Mouse (Mus musculus) kidney, embryonic 16.5 days (tissue): ENCODE data around the gene Vldlr. TPM values are rescaled to one million over a fixed set of nuclear protein-coding genes. Genes with fewer than 3 reads are reported as not detected.

Experiments
- ATAC-seq: fragments of 200-750 bp; cut with Nextera tagmentation; 2 replicates; pipeline ENCODE4 v1.8.0; 2017; ENCODE audit warnings: moderate TSS enrichment; ENCODE audit not compliant: low FRiP score, low TSS enrichment
- H3K27ac ChIP-seq: fragments of 300-500 bp; sonication (generic); 2 replicates; pipeline ENCODE4 v1.5.1; 2014; ENCODE audit warnings: low read length
- H3K27me3 ChIP-seq: fragments of 300-500 bp; sonication (generic); 2 replicates; pipeline ENCODE4 v1.6.1; 2014; ENCODE audit warnings: low read length, control low read depth, mixed read lengths; ENCODE audit not compliant: insufficient read depth
- H3K36me3 ChIP-seq: fragments of 300-500 bp; sonication (generic); 2 replicates; pipeline ENCODE4 v1.6.1; 2014; ENCODE audit warnings: low read length, control low read depth, mixed read lengths; ENCODE audit not compliant: insufficient read depth
- H3K4me1 ChIP-seq: fragments of 300-500 bp; sonication (generic); 2 replicates; pipeline ENCODE4 v1.6.1; 2014; ENCODE audit warnings: low read length, control low read depth, mixed read lengths; ENCODE audit not compliant: insufficient read depth
- H3K4me2 ChIP-seq: fragments of 300-500 bp; sonication (generic); replicated peaks from 2 replicates; pipeline ENCODE4 v1.6.1; 2014; ENCODE audit warnings: low read depth, low read length
- H3K4me3 ChIP-seq: fragments of 300-500 bp; sonication (generic); 2 replicates; pipeline ENCODE4 v1.5.1; 2014; ENCODE audit warnings: mild to moderate bottlenecking, low read length
- H3K9ac ChIP-seq: fragments of 300-500 bp; sonication (generic); replicated peaks from 2 replicates; pipeline ENCODE4 v1.6.1; 2014; ENCODE audit warnings: low read length
- H3K9me3 ChIP-seq: fragments of 300-500 bp; sonication (generic); 2 replicates; pipeline ENCODE4 v1.6.1; 2016; ENCODE audit warnings: low read length, control low read depth
- WGBS: fragments of 180-500 bp; shearing (Covaris S2); extraction: QIAGEN DNeasy Blood & Tissue Kit; methylation state at CpG from one replicate; pipeline ENCODE4 v1.1.7; 2014; 5-methylcytosine and 5-hydroxymethylcytosine counted together
- polyA plus RNA-seq: library from polyadenylated mRNA; unstranded; fragments of >200 nt; fragmentation: Nextera tagmentation; extraction: Ambion mirVana; gene quantifications from 2 replicates; pipeline ENCODE4 v1.2.1, GENCODE M21; 2015

Gene Vldlr
- polyA plus RNA-seq, 1 experiment from 2014 or later, result 40.0 TPM

DNA sequence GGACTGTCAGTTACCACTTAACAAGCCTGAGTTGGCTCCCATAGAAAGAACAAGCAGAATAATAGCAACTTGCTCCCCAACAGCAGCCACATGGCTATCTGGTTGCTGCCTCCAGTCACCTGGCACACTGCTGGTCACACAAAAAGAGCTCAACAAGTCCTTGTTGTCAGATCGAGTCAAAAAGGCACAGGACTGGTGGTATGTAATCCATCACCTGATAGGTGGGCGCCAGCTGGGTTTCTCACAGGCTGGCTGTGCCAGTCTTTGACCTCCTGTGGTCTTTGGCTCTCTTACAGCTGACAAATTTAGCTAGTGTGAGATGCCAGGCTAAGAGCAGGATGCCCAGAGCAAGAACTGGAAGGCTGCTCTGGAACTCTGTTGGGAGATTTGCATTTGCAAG, 5.3 kb upstream of the Vldlr start:
- H3K36me3 ChIP-seq, result no peaks in the 10 kb centered on the region
- H3K27me3 ChIP-seq, result peaks cover 3% of the 10 kb centered on the region; the same call in 1 of the 2 replicates
- H3K9ac ChIP-seq, result no peak overlapping the region
- H3K4me2 ChIP-seq, result no peak overlapping the region
- no peak overlapping the region for H3K4me3 ChIP-seq
- ATAC-seq, result no peak
- no peak overlapping the region for H3K27ac ChIP-seq
- no peaks in the 10 kb centered on the region; the same call in 1 of the 2 replicates for H3K4me1 ChIP-seq
- no peaks in the 10 kb centered on the region for H3K9me3 ChIP-seq
- 76% methylated on average over 2 of the region's 2 CpGs for WGBS

DNA sequence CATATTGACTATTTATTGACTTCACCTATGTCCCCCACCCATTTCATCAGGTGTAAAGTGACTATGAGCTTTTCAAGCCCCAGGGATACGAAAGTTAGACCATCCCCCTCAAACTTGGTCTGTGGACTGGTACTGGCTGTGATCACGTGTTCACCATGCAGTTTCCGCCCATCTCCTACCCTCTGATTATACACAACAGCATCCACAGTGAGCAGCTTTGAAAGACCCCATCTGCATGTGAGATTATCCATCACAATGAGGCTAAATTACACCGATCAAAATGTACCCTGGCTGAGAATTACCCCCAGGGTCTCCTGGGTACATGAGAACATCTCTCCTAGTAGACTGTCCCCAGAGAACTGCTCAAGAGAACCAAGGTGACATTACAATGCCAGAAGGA, 688 bp upstream of the Vldlr start:
- peaks cover 3% of the 10 kb centered on the region; the same call in 1 of the 2 replicates for H3K27me3 ChIP-seq
- ATAC-seq, result no peak
- H3K9ac ChIP-seq, result no peak overlapping the region
- no peak overlapping the region for H3K27ac ChIP-seq
- 77% methylated on average over 4 of the region's 4 CpGs for WGBS
- H3K4me3 ChIP-seq, result no peak overlapping the region
- no peak overlapping the region for H3K4me2 ChIP-seq
- H3K9me3 ChIP-seq, result no peaks in the 10 kb centered on the region
- peaks cover 13% of the 10 kb centered on the region; the same call in 1 of the 2 replicates for H3K4me1 ChIP-seq
- H3K36me3 ChIP-seq, result no peaks in the 10 kb centered on the region

DNA sequence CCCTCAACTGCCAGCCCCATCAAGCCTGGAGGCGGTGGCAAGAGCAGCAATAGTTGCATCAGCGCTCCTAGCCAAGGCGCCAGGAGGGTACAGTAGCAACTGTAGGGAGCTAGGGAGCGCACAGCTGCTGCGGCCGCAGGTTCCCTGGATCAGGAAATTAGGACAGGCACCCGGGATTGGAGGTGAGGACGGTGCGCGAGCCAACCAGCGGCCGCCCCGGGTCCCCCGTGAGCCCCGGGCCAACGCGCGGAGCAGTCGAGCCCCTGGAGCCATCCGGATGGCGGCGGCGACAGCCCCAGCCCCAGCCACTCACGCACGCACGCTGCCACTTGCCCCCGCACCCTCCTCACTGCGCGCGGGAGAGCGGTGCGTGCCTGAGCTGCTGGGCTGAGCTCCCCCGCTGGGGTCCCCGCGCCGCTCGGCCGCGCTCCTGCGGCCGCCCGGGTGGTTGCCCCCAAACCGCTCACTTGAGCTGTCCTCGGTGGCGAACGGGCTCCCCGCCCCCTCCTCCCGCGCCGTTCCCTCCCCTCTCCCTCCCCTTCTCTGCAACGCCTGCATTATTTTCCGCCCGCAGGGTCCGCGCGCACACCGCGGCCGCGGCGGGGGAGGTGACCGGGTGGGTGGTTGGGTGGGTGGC, 601 bp downstream of the Vldlr start:
- Histone ChIP-seq H3K27me3 (peaks cover 3% of the 10 kb centered on the region; the same call in 1 of the 2 replicates), H3K4me3 (peak overlapping the region; percentile 74), H3K4me2 (peak overlapping the region; percentile 89), H3K9ac (peak overlapping the region; percentile 83), H3K9me3 (no peaks in the 10 kb centered on the region), H3K4me1 (peaks cover 17% of the 10 kb centered on the region; the same call in 1 of the 2 replicates), H3K27ac (peak overlapping the region; percentile 89), H3K36me3 (no peaks in the 10 kb centered on the region)
- 0% methylated on average over 58 of the region's 62 CpGs for WGBS
- peak; percentile 76 for ATAC-seq

DNA sequence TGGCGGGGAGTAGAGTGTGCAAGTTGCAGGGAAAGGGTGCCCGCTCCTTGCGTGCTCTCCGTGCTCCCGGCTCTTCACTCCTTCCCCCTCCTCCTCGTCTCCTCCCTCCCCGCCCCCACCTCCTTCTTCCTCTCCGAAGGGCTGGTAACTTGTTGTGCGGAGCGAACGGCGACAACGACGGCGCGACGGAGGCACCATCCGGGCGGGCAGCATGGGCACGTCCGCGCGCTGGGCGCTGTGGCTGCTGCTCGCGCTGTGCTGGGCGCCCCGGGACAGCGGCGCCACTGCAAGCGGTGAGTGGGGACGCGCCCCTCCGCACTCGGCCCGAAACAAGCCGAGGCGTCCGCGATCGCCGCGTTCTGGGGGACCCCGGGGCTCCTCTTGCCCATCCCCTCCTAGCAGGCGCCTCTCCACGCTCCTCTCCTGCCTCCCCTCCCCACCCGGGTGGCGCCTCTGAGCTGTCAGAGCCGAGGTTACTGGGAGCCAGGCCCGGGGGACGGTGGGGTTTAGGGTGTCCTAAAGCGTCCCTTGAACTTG, 1.2 kb downstream of the Vldlr start:
- H3K27me3 ChIP-seq, result peaks cover 3% of the 10 kb centered on the region; the same call in 1 of the 2 replicates
- peak overlapping the region; percentile 74 for H3K4me3 ChIP-seq
- H3K27ac ChIP-seq, result peak overlapping the region; percentile 89
- peaks cover 21% of the 10 kb centered on the region; the same call in 1 of the 2 replicates for H3K4me1 ChIP-seq
- peak; percentile 53 for ATAC-seq
- H3K36me3 ChIP-seq, result no peaks in the 10 kb centered on the region
- H3K9me3 ChIP-seq, result no peaks in the 10 kb centered on the region
- peak overlapping the region; percentile 83 for H3K9ac ChIP-seq
- peak overlapping the region; percentile 89 for H3K4me2 ChIP-seq
- 0% methylated on average over 52 of the region's 52 CpGs for WGBS

DNA sequence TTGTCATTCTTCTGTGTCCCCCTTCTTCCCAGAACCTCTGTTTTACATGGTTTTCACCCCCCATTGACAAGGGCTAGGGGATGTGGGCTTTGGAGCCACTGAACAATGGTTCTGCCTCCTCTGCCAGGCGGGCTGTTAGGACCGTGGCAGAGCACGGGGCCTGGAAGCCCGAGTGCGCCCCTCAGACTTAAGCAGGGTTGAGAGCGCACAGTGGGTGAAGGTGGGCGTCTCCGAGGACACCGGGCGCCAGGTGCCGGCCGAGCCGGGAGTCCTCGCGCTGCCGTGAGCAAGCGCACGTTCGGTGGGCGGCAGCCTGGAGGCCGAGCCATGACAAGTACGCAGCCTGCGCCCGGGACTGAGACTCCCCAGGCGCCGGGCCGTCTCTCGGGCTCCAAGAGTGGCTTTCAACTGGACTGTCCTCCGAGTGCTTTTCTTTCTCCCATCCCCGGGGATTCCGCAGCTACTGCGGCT, 1.7 kb downstream of the Vldlr start:
- Histone ChIP-seq H3K36me3 (no peaks in the 10 kb centered on the region), H3K4me1 (peaks cover 26% of the 10 kb centered on the region), H3K9me3 (no peaks in the 10 kb centered on the region), H3K4me3 (peak overlapping the region; percentile 74), H3K9ac (peak overlapping the region; percentile 83), H3K27me3 (peaks cover 3% of the 10 kb centered on the region; the same call in 1 of the 2 replicates), H3K4me2 (peak overlapping the region; percentile 89), H3K27ac (peak overlapping the region; percentile 89)
- WGBS, result under 1% methylated on average over 32 of the region's 32 CpGs
- ATAC-seq, result peak; percentile 14

DNA sequence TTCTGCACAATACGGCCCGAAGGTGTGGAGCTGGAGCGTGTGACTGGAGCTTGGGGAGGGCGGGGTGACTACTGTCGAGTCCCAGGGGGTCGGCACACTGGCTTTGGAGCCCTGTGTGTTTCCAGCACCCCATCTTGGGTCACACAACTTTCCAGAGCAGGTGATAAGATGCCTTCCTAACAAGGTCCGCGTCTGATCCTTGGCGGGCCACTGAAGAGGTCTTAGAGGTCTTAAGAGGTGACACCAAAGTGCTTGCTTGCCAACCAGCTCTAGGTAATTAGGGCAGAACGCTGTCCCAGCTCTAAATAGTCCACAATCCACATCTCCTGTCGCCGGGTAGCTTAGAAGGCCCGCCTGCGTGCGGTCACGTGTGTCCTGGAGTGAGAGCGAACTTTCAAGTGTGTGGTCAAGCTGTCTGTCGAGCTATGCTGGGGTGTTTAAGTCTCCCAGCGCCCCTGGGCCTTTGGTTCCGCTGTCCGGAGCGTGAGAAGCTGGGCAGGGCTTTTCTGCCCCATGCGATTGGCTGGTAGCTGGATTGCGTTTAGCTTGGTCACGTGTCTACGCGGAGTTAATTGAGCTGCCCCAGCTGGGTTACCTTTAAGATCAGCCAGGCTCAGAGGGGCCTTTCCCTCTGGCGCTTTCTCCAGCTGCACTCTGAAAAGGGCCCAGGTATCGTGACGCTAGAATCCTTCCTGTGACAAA, 2.4 kb downstream of the Vldlr start:
- Histone ChIP-seq H3K27me3 (peaks cover 3% of the 10 kb centered on the region; the same call in 1 of the 2 replicates), H3K9me3 (no peaks in the 10 kb centered on the region), H3K4me2 (peak overlapping the region; percentile 89), H3K36me3 (no peaks in the 10 kb centered on the region), H3K27ac (peak overlapping the region; percentile 89), H3K9ac (peak overlapping the region; percentile 83), H3K4me1 (peaks cover 31% of the 10 kb centered on the region), H3K4me3 (peak overlapping the region; percentile 74)
- ATAC-seq, result peak; percentile 83
- WGBS, result under 1% methylated on average over 30 of the region's 30 CpGs

DNA sequence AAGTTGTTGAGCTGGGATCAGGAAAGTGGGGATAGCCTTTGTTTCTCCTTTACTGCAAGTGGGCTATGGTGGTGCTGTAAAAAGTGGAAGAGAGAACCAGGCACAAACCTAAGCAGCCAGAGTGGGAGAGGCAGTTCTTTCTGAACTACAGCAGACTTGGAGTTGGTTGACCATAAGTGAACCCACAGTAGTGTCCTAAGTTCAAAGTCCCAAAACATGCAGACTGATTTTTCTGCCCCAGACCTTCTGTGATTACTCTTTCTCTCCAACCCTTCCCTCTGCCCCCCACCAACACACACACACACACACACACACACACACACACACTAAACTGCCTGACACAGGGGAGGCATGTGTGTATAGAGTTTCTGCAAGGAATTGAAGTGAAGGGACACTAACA, 3.3 kb downstream of the Vldlr start:
- ATAC-seq, result no peak
- peak overlapping the region; percentile 89 for H3K27ac ChIP-seq
- peak overlapping the region; percentile 32; the same call in 1 of the 2 replicates for H3K9ac ChIP-seq
- H3K9me3 ChIP-seq, result no peaks in the 10 kb centered on the region
- H3K4me2 ChIP-seq, result peak overlapping the region; percentile 89
- H3K4me3 ChIP-seq, result peak overlapping the region; percentile 74
- H3K36me3 ChIP-seq, result no peaks in the 10 kb centered on the region
- H3K27me3 ChIP-seq, result peaks cover 3% of the 10 kb centered on the region; the same call in 1 of the 2 replicates
- peaks cover 31% of the 10 kb centered on the region for H3K4me1 ChIP-seq

DNA sequence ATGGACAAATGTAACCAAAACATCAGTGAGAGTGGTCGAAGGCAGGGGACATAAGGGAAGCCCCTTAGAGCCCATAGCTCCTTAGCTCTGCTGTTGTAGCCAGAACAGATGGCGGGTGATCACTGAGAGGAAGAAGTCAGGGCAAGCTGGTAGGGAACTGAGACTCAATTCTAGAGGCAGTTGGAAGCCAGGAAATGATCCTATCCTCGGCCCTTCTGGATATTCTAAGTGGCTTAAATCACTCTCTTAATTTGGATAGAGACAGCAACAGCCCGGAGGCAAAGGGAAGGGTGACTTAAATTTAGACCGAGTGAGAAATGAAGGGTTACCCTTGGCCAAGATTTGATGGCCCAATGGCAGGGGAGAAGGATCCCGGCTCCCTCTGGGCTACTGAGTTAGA, 6.8 kb downstream of the Vldlr start:
- Histone ChIP-seq H3K4me2 (no peak overlapping the region), H3K27me3 (no peaks in the 10 kb centered on the region), H3K9ac (no peak overlapping the region), H3K4me1 (peaks cover 27% of the 10 kb centered on the region), H3K4me3 (no peak overlapping the region), H3K27ac (no peak overlapping the region; the same call in 1 of the 2 replicates), H3K9me3 (no peaks in the 10 kb centered on the region), H3K36me3 (no peaks in the 10 kb centered on the region)
- 72% methylated on average over 6 of the region's 6 CpGs for WGBS
- no peak for ATAC-seq

DNA sequence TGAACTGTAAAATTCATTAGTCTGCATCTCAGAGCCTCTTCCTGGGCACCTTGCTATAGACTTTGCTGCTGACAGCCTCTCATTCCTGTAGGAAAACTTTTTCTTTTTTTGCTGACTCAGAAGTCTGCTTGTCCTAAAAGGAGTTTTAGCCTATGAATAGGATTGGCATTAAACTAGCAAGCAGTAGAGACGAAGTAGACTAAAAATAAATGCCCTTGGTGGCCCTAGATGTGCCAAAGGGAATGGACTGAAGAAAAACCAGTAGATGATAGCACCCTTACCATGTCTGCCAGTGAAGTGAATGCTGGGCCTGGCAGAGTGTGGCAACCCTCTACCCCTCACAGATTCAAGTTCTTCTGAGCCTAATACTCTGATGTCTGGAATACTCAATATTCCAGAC, 8.1 kb downstream of the Vldlr start:
- no peak for ATAC-seq
- Histone ChIP-seq H3K27ac (no peak overlapping the region), H3K4me2 (no peak overlapping the region), H3K9me3 (no peaks in the 10 kb centered on the region), H3K4me1 (peaks cover 24% of the 10 kb centered on the region), H3K9ac (no peak overlapping the region), H3K36me3 (no peaks in the 10 kb centered on the region), H3K27me3 (no peaks in the 10 kb centered on the region), H3K4me3 (no peak overlapping the region)
- 60% methylated on average over 1 of the region's 1 CpGs for WGBS
